Mouse (Mus musculus) heart, embryonic 16.5 days (tissue): ENCODE data around the gene Vwc2. TPM values are rescaled to one million over a fixed set of nuclear protein-coding genes. Genes with fewer than 3 reads are reported as not detected.

Source experiments
- ATAC-seq: fragments of 200-750 bp; cut with Nextera tagmentation; replicated peaks from 2 replicates; pipeline ENCODE4 v1.8.0; 2017; ENCODE audit warnings: moderate number of reproducible peaks; ENCODE audit not compliant: insufficient read depth, low FRiP score; ENCODE audit errors: extremely low read depth
- H3K27ac ChIP-seq: fragments of 300-500 bp; sonication (generic); 2 replicates; pipeline ENCODE4 v1.5.1; 2014; ENCODE audit warnings: mild to moderate bottlenecking, low read length, control low read depth, moderate library complexity
- H3K27me3 ChIP-seq: fragments of 300-500 bp; sonication (generic); 2 replicates; pipeline ENCODE4 v1.6.1; 2014; ENCODE audit warnings: low read length, mixed read lengths; ENCODE audit not compliant: control insufficient read depth, insufficient read depth
- H3K36me3 ChIP-seq: fragments of 300-500 bp; sonication (generic); 2 replicates; pipeline ENCODE4 v1.6.1; 2014; ENCODE audit not compliant: control insufficient read depth, insufficient read depth
- H3K4me1 ChIP-seq: fragments of 300-500 bp; sonication (generic); 2 replicates; pipeline ENCODE4 v1.6.1; 2014; ENCODE audit warnings: low read length, mixed read lengths; ENCODE audit not compliant: control insufficient read depth, insufficient read depth
- H3K4me2 ChIP-seq: fragments of 300-500 bp; sonication (generic); 2 replicates; pipeline ENCODE4 v1.6.1; 2014; ENCODE audit warnings: low read depth, mild to moderate bottlenecking, control low read depth, low read length
- H3K4me3 ChIP-seq: fragments of 300-500 bp; sonication (generic); 2 replicates; pipeline ENCODE4 v1.5.1; 2014; ENCODE audit warnings: mild to moderate bottlenecking, control low read depth, low read length
- H3K9ac ChIP-seq: fragments of 300-500 bp; sonication (generic); 2 replicates; pipeline ENCODE4 v1.6.1; 2014; ENCODE audit warnings: low read length, control low read depth
- H3K9me3 ChIP-seq: fragments of 300-500 bp; sonication (generic); replicated peaks from 2 replicates; pipeline ENCODE4 v1.6.1; 2016; ENCODE audit warnings: low read length; ENCODE audit not compliant: control insufficient read depth
- WGBS: fragments of 180-500 bp; shearing (Covaris S2); extraction: QIAGEN DNeasy Blood & Tissue Kit; methylation state at CpG from one replicate; pipeline ENCODE4 v1.1.7; 2014; 5-methylcytosine and 5-hydroxymethylcytosine counted together
- polyA plus RNA-seq: library from polyadenylated mRNA; unstranded; fragments of >200 nt; fragmentation: Nextera tagmentation; extraction: Ambion mirVana; gene quantifications from 2 replicates; pipeline ENCODE4 v1.2.1, GENCODE M21; 2015

Gene Vwc2
- polyA plus RNA-seq, 1 experiment from 2014 or later: 0.46 TPM

- Histone ChIP-seq H3K36me3 (no peaks in the 10 kb centered on the region), H3K9ac (no peak overlapping the region), H3K27ac (no peak overlapping the region), H3K4me1 (no peaks in the 10 kb centered on the region), H3K4me2 (no peak overlapping the region), H3K27me3 (no peaks in the 10 kb centered on the region), H3K4me3 (no peak overlapping the region), H3K9me3 (no peaks in the 10 kb centered on the region)
- WGBS: 41% methylated on average over 2 of the region's 2 CpGs
- ATAC-seq: peak; percentile 52; the same call in 1 of the 2 replicates
These were observed 61.2 kb downstream of the Vwc2 start for GRCm38 (mm10) chr11:11175259-11175658.

GRCm38 (mm10) chr11:11182705-11183104 lies 68.7 kb downstream of the Vwc2 start:
- Histone ChIP-seq H3K4me2 (no peak overlapping the region), H3K9me3 (no peaks in the 10 kb centered on the region), H3K27ac (no peak overlapping the region), H3K4me3 (no peak overlapping the region), H3K9ac (no peak overlapping the region), H3K27me3 (no peaks in the 10 kb centered on the region), H3K36me3 (no peaks in the 10 kb centered on the region), H3K4me1 (no peaks in the 10 kb centered on the region)
- no peak for ATAC-seq
- 63% methylated on average over 2 of the region's 2 CpGs for WGBS

- Histone ChIP-seq H3K9ac (no peak overlapping the region), H3K4me2 (no peak overlapping the region), H3K9me3 (no peaks in the 10 kb centered on the region), H3K4me1 (no peaks in the 10 kb centered on the region), H3K27ac (no peak overlapping the region), H3K4me3 (no peak overlapping the region), H3K36me3 (no peaks in the 10 kb centered on the region), H3K27me3 (no peaks in the 10 kb centered on the region)
- ATAC-seq: no peak
- 17% methylated on average over 1 of the region's 1 CpGs for WGBS
These were observed 109.1 kb downstream of the Vwc2 start for GRCm38 (mm10) chr11:11223162-11223561.

- H3K36me3 ChIP-seq: no peaks in the 10 kb centered on the region
- peaks cover 3% of the 10 kb centered on the region; the same call in 1 of the 2 replicates for H3K4me1 ChIP-seq
- WGBS: 73% methylated on average over 1 of the region's 1 CpGs
- no peak for ATAC-seq
- H3K9me3 ChIP-seq: no peaks in the 10 kb centered on the region
- H3K4me3 ChIP-seq: no peak overlapping the region
- H3K27me3 ChIP-seq: no peaks in the 10 kb centered on the region
- H3K27ac ChIP-seq: no peak overlapping the region
- H3K9ac ChIP-seq: no peak overlapping the region
- H3K4me2 ChIP-seq: no peak overlapping the region
These were observed 125.3 kb downstream of the Vwc2 start for GRCm38 (mm10) chr11:11239346-11239745.

GRCm38 (mm10) chr11:11242694-11243377 lies 128.8 kb downstream of the Vwc2 start:
- 52% methylated on average over 6 of the region's 6 CpGs for WGBS
- Histone ChIP-seq H3K36me3 (no peaks in the 10 kb centered on the region), H3K27ac (no peak overlapping the region), H3K4me1 (peaks cover 3% of the 10 kb centered on the region; the same call in 1 of the 2 replicates), H3K4me3 (no peak overlapping the region), H3K9ac (no peak overlapping the region), H3K9me3 (no peaks in the 10 kb centered on the region), H3K27me3 (no peaks in the 10 kb centered on the region), H3K4me2 (no peak overlapping the region)
- ATAC-seq: no peak

GRCm38 (mm10) chr11:11257348-11257747 lies 143.3 kb downstream of the Vwc2 start:
- ATAC-seq: no peak
- Histone ChIP-seq H3K9me3 (no peaks in the 10 kb centered on the region), H3K9ac (no peak overlapping the region), H3K4me3 (no peak overlapping the region), H3K36me3 (no peaks in the 10 kb centered on the region), H3K27me3 (no peaks in the 10 kb centered on the region), H3K4me1 (no peaks in the 10 kb centered on the region), H3K4me2 (no peak overlapping the region), H3K27ac (no peak overlapping the region)
- 69% methylated on average over 1 of the region's 1 CpGs for WGBS

- no peak overlapping the region for H3K27ac ChIP-seq
- no peaks in the 10 kb centered on the region for H3K9me3 ChIP-seq
- H3K4me2 ChIP-seq: no peak overlapping the region
- no peaks in the 10 kb centered on the region for H3K4me1 ChIP-seq
- H3K9ac ChIP-seq: no peak overlapping the region
- no peaks in the 10 kb centered on the region for H3K27me3 ChIP-seq
- no peak for ATAC-seq
- no peaks in the 10 kb centered on the region for H3K36me3 ChIP-seq
- H3K4me3 ChIP-seq: no peak overlapping the region
These were observed 166.1 kb downstream of the Vwc2 start for GRCm38 (mm10) chr11:11280128-11280527.

- H3K4me2 ChIP-seq: no peak overlapping the region
- no peaks in the 10 kb centered on the region for H3K36me3 ChIP-seq
- no peaks in the 10 kb centered on the region for H3K27me3 ChIP-seq
- no peak overlapping the region for H3K4me3 ChIP-seq
- WGBS: 75% methylated on average over 3 of the region's 3 CpGs
- no peak overlapping the region for H3K9ac ChIP-seq
- ATAC-seq: no peak
- H3K9me3 ChIP-seq: no peaks in the 10 kb centered on the region
- H3K27ac ChIP-seq: no peak overlapping the region
- H3K4me1 ChIP-seq: no peaks in the 10 kb centered on the region
These were observed 169.5 kb downstream of the Vwc2 start for GRCm38 (mm10) chr11:11283512-11283911.
